Mouse (Mus musculus): ENCODE data around the gene Ugt1a7c. TPM values are rescaled to one million over a fixed set of nuclear protein-coding genes. Genes with fewer than 3 reads are reported as not detected.

Gene Ugt1a7c
- 1.3 and 1.7 TPM in 2 replicates for polyA plus RNA-seq (2012; rRNA removed)

DNA sequence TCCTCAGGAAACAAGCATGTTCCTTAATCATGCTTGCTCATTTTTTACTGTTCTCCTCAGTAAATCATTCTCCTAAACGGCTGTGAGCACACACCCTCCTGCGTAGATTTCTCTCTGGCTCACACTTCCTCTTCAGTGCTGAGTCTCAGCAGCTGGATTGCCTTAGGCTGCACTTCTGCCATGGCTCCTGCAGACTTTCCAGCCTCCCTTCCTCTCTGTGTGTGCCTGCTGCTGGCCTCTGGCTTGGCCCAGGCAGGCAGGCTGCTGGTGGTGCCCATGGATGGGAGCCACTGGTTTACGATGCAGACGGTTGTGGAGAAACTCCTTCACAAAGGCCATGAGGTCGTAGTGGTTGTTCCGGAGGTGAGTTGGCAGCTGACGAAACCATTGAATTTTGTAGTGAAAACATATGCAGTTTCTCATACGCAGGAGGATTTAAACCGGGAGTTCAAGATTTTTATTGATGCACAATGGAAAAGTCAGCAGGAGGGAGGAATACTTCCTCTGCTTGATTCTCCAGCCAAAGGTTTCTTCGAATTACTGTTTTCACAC, at the start of gene Ugt1a7c:
Gene Ugt1a7c, plus strand, starts transcription at position 122 of the 552 bp plus-strand sequence.

DNA sequence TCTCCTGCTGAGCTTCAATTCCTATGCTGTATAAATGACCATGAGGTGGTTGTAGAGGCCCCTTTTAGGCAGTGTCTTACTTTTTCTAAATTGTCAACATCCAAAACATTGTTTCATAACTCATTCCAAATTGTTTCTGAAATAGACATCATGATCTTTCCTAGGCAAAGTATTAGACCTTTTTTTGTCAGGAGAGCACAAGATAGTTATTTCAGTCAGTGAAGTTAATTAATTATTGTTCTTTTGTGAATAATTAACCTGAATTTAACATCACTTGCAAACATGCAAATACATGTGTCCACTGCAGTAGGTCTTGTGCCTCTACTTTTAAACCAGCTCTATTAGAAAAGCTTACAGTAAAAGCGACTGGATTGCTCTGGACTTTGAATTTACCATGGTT, 39.8 kb upstream of the Ugt1a7c start, which contains the start of gene Ugt1a10:
Gene Ugt1a10, plus strand, starts transcription at position 301 of the 400 bp plus-strand sequence.

DNA sequence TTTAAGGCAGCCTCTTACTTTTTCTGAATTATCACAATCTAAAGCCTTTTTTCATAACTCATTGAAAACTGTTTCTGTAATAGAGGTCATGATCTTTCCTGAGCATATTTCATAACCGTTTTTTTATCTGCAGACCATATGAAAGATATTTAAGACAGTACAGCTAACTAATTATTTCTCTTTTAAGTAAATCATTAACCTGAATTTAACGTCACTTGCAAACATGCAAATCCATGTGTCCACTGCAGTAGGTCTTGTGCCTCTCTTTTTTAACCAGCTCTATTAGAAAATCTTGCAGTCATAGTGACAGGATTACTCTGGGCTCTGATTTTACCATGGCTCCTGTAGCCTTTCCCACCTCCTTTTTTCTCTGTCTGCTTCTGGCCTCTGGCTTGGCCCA, 24.4 kb upstream of the Ugt1a7c start, which contains the start of gene Ugt1a9:
Gene Ugt1a9, plus strand, starts transcription at position 306 of the 400 bp plus-strand sequence.

DNA sequence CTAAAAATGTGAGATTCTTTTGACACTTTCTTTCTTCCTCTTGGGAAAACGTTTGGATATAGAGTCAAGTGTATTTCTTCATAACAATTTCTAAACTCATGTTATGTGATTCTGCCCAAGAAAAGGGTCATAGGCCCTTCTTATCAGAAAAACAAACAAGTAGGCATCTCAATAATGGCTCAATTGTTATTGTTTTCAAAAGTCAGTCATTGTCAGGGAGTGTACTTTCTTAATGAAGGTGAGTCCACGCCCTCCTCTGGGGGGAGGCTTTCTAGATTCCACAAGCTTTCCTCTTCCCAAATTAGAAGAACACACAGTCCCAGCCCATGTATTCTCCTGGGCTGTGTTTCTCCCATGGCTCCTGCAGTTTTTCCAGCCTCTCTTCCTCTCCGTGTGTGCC, 7.3 kb upstream of the Ugt1a7c start, which contains the start of gene Ugt1a8:
Gene Ugt1a8, plus strand, starts transcription at position 301 of the 400 bp plus-strand sequence.

DNA sequence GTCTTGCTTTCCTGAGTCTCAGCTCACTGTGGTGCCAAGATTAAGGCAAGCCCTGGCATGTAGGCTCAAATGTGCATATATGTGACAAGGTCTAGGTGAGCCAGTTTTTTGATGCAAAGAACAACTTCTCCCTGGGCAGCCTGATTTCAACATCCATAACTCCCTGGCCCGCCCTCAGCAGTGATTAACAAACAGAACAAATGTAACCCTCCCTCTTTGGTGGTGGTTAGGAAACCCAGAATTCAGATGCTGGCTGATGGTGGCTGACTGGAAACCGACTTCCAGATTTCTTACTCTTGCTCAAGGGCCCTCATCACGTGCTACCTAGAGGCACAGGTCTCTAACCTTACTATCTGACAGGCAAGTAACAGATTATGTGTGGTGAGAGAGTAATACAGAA, 8.2 kb downstream of the Ugt1a7c start, which contains the start of gene Ugt1a6b:
Gene Ugt1a6b, plus strand, starts transcription at position 234 of the 400 bp plus-strand sequence.

DNA sequence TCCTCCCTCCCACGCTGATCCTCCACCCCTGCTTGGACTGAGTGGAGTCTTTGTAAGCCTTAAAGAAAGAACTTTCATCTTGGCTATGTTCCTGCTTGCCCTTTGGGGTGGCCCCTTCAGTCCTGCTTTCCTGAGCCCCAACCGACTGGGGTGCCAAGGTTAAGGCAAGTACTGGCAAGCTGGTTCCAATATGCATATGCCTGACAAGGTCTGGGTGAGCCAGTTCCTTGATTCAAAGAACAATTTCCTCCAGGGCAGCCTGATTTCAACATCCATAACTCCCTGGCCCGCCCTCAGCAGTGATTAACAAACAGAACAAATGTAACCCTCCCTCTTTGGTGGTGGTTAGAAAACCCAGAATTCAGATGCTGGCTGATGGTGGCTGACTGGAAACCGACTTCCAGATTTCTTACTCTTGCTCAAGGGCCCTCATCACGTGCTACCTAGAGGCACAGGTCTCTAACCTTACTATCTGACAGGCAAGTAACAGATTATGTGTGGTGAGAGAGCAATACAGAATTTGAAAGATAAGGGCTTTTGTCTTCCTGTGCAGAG, 39.7 kb downstream of the Ugt1a7c start, which contains the start of gene Ugt1a6a:
Gene Ugt1a6a, plus strand, starts transcription at position 353 of the 555 bp plus-strand sequence.

DNA sequence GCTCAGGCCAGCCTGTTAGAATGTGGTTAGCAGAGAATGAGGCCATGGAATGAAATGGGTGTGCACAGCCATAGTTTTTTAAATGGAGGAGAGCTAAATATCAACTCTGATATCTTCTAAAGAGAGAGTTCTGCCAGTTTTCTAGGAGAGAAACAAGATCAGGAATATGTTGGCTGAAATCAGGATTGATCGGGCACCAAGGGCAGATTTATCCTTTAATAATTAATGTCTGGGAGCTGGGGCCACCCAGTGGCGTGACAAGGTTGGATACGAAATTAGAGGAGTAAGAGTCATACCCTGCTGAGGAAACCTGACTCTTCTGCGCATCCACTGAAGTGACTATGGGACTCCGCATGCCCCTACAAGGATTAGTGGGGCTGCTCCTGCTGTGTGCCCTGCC, 70.8 kb downstream of the Ugt1a7c start, which contains the start of gene Ugt1a5:
Gene Ugt1a5, plus strand, starts transcription at position 302 of the 400 bp plus-strand sequence.

DNA sequence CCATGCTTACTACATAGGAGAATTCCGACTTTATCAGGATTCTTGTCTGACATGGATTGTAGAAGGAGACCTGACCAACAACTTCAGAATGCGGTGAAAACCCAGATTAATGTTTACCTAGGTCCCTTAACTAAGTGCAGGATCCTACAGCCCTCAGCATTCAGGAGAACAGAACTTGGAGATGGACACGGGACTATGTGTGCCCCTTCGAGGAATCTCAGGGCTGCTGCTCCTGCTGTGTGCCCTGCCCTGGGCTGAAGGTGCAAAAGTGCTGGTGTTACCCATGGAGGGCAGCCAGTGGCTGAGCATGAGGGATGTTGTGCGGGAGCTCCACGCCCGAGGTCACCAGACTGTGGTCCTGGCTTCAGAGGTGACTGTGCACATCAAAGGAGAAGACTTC, 105.6 kb downstream of the Ugt1a7c start, which contains the start of gene Ugt1a2:
Gene Ugt1a2, plus strand, starts transcription at position 146 of the 400 bp plus-strand sequence.

DNA sequence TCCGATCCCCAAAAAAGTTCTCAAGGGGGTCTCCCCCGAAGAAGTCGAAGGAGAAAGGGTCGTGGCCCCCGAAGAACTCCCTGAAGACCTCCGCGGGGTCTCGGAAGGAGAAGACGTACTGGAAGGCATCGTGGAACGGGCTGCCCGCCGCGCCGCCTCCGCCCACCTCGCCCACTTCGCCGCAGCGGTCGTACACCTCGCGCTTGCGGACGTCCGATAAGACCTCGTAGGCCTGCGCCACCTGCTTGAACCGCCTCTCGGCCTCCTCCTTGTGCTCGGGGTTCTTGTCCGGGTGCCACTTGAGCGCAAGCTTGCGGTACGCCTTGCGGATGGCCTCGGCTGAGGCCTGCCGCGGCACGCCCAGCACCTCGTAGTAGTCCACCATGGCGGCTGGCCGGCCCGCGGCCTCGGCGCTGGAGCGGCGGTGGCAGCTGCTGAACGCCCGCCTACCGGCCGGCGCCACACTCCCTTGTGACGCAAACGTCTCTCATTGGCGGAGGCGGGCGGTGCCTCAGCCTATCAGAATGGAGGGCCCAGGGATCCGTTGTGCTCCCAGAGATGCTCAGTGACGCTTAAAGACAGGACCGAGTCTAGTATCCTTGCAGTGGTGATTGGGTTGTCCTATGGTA, 110.5 kb downstream of the Ugt1a7c start, which contains the start of gene Dnajb3:
Gene Dnajb3, minus strand, starts transcription at position 489 of the 629 bp plus-strand sequence.

DNA sequence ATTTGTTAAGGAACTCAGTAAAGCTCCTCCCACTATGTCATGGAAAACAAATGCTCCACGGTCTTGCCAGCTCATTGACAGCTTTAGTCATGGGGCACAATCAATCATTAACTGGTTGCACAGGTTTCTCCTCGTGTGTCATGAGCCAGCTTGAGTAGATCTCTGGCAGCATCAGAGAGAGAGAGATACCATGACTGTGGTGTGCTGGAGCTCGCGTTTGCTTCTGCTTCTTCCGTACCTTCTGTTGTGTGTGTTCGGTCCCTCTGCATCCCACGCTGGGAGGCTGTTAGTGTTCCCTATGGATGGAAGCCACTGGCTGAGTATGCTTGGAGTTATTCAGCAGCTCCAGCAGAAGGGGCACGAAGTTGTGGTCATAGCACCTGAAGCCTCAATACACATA, 117.0 kb downstream of the Ugt1a7c start, which contains the start of gene Ugt1a1:
Gene Ugt1a1, plus strand, starts transcription at position 148 of the 400 bp plus-strand sequence.

GRCm38 (mm10) chr1:88226670-88227379, 132.0 kb downstream of the Ugt1a7c start, which contains the start of gene Mroh2a:
TSS of gene Mroh2a (plus strand) at chr1:88226986.

Other genes with a start within 250 kb of the Ugt1a7c start
- 7.6 and 8.9 TPM in 2 replicates for gene Dgkd, start 241.8 kb upstream of the Ugt1a7c start, polyA plus RNA-seq (2012; rRNA removed)
- gene Usp40, start 86.5 kb upstream of the Ugt1a7c start, polyA plus RNA-seq (2012; rRNA removed), result 4.8 and 5.0 TPM in 2 replicates
- not detected in 2 replicates for gene Ugt1a10, start 39.7 kb upstream of the Ugt1a7c start, polyA plus RNA-seq (2012; rRNA removed)
- gene Ugt1a9, start 24.3 kb upstream of the Ugt1a7c start, polyA plus RNA-seq (2012; rRNA removed), result 0.08 and 0.17 TPM in 2 replicates
- not detected in 2 replicates for gene Ugt1a8, start 7.2 kb upstream of the Ugt1a7c start, polyA plus RNA-seq (2012; rRNA removed)
- 2.9 and 3.5 TPM in 2 replicates for gene Ugt1a6b, start 8.2 kb downstream of the Ugt1a7c start, polyA plus RNA-seq (2012; rRNA removed)
- 3.2 and 4.1 TPM in 2 replicates for gene Ugt1a6a, start 39.7 kb downstream of the Ugt1a7c start, polyA plus RNA-seq (2012; rRNA removed)
- 0.03 and 0.08 TPM in 2 replicates for gene Ugt1a5, start 71.0 kb downstream of the Ugt1a7c start, polyA plus RNA-seq (2012; rRNA removed)
- 0.01 TPM in 1 of 2 replicates, not detected in the other for gene Ugt1a2, start 105.5 kb downstream of the Ugt1a7c start, polyA plus RNA-seq (2012; rRNA removed)
- 5.6 and 7.1 TPM in 2 replicates for gene Dnajb3, start 110.7 kb downstream of the Ugt1a7c start, polyA plus RNA-seq (2012; rRNA removed)
- 0.18 and 0.36 TPM in 2 replicates for gene Ugt1a1, start 116.9 kb downstream of the Ugt1a7c start, polyA plus RNA-seq (2012; rRNA removed)
- gene Mroh2a, start 131.9 kb downstream of the Ugt1a7c start, polyA plus RNA-seq (2012; rRNA removed), result 0.02 and 0.03 TPM in 2 replicates
- 53.8 and 67.7 TPM in 2 replicates for gene Hjurp, start 182.6 kb downstream of the Ugt1a7c start, polyA plus RNA-seq (2012; rRNA removed)
- gene Trpm8, start 182.6 kb downstream of the Ugt1a7c start, polyA plus RNA-seq (2012; rRNA removed), result not detected in 2 replicates

Measured in liver, embryonic 14 days (tissue).